Mouse (Mus musculus) small intestine, adult 2 months (tissue): ENCODE measurements around the gene Dyrk2. TPM values are rescaled to one million over a fixed set of nuclear protein-coding genes. Genes with fewer than 3 reads are reported as not detected.

ENCODE experiments used
- H3K27ac ChIP-seq: fragments of 200-500 bp; 2 replicates; pipeline ENCODE4 v1.5.1; 2012; ENCODE audit warnings: low read depth, low read length, control low read depth, inconsistent platforms; ENCODE audit not compliant: insufficient read depth
- H3K27me3 ChIP-seq: fragments of 200-500 bp; 2 replicates; pipeline ENCODE4 v1.6.1; 2012; ENCODE audit warnings: mild to moderate bottlenecking, moderate library complexity, low read length, inconsistent platforms; ENCODE audit not compliant: control insufficient read depth, insufficient read depth
- H3K36me3 ChIP-seq: fragments of 200-500 bp; 2 replicates; pipeline ENCODE4 v1.6.1; 2012; ENCODE audit warnings: mild to moderate bottlenecking, low read length, control low read depth, inconsistent platforms; ENCODE audit not compliant: control insufficient read depth, insufficient read depth
- H3K4me1 ChIP-seq: fragments of 200-500 bp; 2 replicates; pipeline ENCODE4 v1.6.1; 2012; ENCODE audit warnings: low read length, inconsistent platforms, mixed read lengths; ENCODE audit not compliant: control insufficient read depth, insufficient read depth, insufficient read length
- H3K4me3 ChIP-seq: fragments of 200-500 bp; 2 replicates; pipeline ENCODE4 v1.5.1; 2012; ENCODE audit warnings: low read depth, mild to moderate bottlenecking, control low read depth, inconsistent platforms, low read length, moderate library complexity
- CTCF ChIP-seq: fragments of 200-500 bp; IDR thresholded peaks from 2 replicates; pipeline ENCODE4 v1.5.1; 2012; ENCODE audit warnings: low read depth, mild to moderate bottlenecking, control low read depth, inconsistent platforms, low read length, moderate library complexity, mixed read lengths; ENCODE audit not compliant: insufficient replicate concordance, insufficient read length; ENCODE audit errors: extremely low read depth
- POLR2A ChIP-seq: fragments of 200-500 bp; IDR thresholded peaks from 2 replicates; pipeline ENCODE4 v1.6.1; 2012; ENCODE audit warnings: low read depth, mild to moderate bottlenecking, control low read depth, inconsistent platforms, low read length, moderate library complexity
- WGBS: fragments of 180-500 bp; shearing (Covaris S2); methylation state at CpG from one replicate; pipeline ENCODE4 v1.1.7; 2018; 5-methylcytosine and 5-hydroxymethylcytosine counted together
- polyA plus RNA-seq: library from polyadenylated mRNA; depleted of rRNA; stranded (reverse); fragments of >200 nt; gene quantifications from 2 replicates; pipeline ENCODE4 v1.2.3, GENCODE M21; 2012; rRNA removed

The Dyrk2 gene
- 10.5 and 27.7 TPM in 2 replicates for polyA plus RNA-seq

DNA sequence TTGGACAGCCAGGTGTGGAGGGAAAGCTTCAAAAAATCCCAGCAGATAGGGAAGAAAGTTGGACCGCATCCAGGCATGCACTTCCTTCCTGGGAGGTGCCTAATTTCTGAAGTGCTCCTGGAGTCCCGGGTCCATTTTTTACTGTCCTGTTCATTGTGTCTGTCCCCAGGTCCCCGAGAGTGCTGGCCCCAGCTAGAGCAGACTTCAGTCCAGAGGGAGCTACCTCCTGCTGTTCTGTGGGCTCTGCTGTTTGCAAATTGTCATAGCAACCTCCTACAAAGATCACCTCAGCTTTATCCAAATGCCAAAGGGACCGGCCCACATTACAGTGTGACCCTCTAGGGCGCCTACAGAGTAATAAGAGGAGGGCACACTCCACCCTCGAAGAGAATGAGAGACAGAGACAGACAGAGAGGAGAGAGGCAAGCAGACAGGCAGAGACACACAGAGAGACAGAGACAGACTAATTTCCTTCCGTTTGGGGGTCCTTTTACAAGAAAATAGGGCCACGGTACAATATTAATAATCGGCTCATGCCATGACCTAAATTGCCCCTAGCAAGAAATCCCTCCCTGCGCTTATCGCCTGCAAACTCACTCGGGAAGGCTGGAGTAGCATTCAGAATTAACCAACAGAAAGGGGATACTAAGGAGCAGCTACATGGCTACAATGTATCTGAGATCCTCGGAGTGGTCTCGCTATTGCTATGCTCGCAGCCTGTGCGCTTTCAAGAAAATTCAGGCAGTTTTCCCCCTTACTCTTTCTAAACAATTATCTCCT lies at the start of gene Dyrk2:
Gene Dyrk2, minus strand, starts transcription at position 9 of the 780 bp plus-strand sequence.
- Histone ChIP-seq H3K4me1 (peaks cover 21% of the 10 kb centered on the region; the same call in 1 of the 2 replicates), H3K4me3 (peak within 1 kb of the TSS; percentile 86), H3K27me3 (no peaks in the 10 kb centered on the region), H3K27ac (peak within 1 kb of the TSS; percentile 93), H3K36me3 (peaks cover 2% of the 10 kb centered on the region)
- WGBS, result 39% methylated on average over 16 of the region's 16 CpGs
- TF ChIP-seq CTCF (no peak), POLR2A (no peak)

DNA sequence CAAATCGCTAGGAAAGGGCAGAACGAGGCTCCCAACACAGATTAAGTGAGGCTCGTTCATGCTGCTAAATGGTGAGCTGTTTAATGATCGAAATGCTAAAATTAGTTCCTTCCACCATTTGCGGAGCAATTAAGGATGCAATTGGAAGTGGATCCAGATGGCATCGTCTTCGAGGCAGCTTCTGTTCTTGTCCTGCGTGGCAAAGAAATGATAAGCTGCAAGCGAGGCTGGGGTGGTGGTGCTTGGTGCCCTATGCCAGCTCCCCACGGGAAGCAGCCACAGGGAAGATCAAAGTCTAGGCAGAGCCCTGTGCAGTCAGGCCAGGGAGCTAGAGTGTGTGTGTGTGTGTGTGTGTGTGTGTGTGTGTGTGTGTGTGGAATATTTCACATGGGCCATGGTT lies 32.6 kb upstream of the Dyrk2 start:
- WGBS, result 75% methylated on average over 10 of the region's 10 CpGs
- Histone ChIP-seq H3K36me3 (no peaks in the 10 kb centered on the region), H3K27me3 (no peaks in the 10 kb centered on the region), H3K4me3 (no peak overlapping the region), H3K4me1 (peaks cover 1% of the 10 kb centered on the region; the same call in 1 of the 2 replicates), H3K27ac (no peak overlapping the region)
- TF ChIP-seq CTCF, result no peak
- no peak for TF ChIP-seq POLR2A

DNA sequence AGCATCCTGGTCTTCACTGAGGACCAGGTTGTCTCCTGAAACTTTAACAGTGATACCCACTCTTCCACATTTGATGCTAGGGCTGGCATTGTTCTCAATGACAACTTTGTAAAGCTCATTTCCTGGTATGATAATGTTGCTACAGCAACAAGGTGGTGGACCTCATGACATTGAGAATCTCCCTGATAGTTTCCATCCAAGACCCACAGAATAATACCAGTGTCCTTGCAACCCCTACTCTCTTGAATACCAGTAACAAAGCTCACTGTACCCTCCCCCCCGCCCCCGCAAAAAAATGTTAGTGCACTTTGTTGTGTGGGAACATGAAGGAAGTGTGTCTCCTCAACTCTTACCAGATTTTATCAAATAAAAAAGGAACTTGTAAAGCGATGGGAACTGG lies 23.6 kb upstream of the Dyrk2 start:
- Histone ChIP-seq H3K27me3 (no peaks in the 10 kb centered on the region), H3K36me3 (no peaks in the 10 kb centered on the region), H3K27ac (no peak overlapping the region), H3K4me1 (no peaks in the 10 kb centered on the region), H3K4me3 (no peak overlapping the region)
- 74% methylated on average over 3 of the region's 3 CpGs for WGBS
- no peak for TF ChIP-seq POLR2A

DNA sequence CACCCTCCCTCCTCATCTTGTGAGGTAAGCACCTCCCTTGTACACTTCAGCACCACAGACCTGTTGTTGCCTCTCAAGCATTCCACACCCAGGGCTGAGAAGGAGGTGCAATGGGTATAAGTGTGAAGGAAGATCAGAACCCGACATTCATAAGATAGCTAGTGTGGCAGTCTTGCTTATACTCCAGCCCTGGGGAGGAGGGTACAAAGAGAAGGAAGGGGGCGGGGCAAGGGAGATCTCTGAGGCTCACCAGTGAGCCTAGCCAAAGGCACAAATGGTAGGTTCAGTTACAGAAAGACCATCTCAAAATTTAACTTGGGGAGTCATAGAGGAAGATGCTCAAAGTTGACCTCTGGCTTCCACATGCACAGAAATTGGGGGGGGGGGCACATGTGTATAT lies 14.1 kb upstream of the Dyrk2 start:
- 83% methylated on average over 2 of the region's 2 CpGs for WGBS
- Histone ChIP-seq H3K4me1 (no peaks in the 10 kb centered on the region; the same call in 1 of the 2 replicates), H3K36me3 (no peaks in the 10 kb centered on the region), H3K27me3 (no peaks in the 10 kb centered on the region), H3K27ac (no peak overlapping the region), H3K4me3 (no peak overlapping the region)
- no peak for TF ChIP-seq POLR2A
- no peak for TF ChIP-seq CTCF

DNA sequence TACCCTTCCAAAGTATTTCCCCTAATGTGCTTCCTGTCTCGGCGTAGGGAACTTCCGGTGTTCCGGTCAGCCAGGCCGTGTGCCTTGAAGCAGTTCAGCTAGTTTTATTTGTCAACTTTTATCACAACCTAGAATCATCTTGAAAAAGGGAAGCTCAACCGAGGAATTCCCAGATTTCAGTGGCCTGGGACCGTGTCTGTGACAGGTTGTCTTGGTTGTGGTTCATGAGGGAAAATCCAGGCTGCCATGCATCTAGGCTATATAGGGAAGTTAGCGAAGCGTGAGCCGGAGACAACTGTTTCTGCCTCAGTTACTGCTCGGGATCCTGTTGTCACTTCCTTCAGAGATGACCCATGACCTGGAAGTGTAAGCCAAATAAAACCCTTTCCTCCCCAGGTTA lies 13.3 kb upstream of the Dyrk2 start:
- 83% methylated on average over 11 of the region's 11 CpGs for WGBS
- H3K27ac ChIP-seq, result peak overlapping the region; percentile 15; the same call in 1 of the 2 replicates
- H3K4me1 ChIP-seq, result no peaks in the 10 kb centered on the region; the same call in 1 of the 2 replicates
- no peak overlapping the region for H3K4me3 ChIP-seq
- no peaks in the 10 kb centered on the region for H3K27me3 ChIP-seq
- H3K36me3 ChIP-seq, result no peaks in the 10 kb centered on the region
- no peak for TF ChIP-seq CTCF
- TF ChIP-seq POLR2A, result no peak

DNA sequence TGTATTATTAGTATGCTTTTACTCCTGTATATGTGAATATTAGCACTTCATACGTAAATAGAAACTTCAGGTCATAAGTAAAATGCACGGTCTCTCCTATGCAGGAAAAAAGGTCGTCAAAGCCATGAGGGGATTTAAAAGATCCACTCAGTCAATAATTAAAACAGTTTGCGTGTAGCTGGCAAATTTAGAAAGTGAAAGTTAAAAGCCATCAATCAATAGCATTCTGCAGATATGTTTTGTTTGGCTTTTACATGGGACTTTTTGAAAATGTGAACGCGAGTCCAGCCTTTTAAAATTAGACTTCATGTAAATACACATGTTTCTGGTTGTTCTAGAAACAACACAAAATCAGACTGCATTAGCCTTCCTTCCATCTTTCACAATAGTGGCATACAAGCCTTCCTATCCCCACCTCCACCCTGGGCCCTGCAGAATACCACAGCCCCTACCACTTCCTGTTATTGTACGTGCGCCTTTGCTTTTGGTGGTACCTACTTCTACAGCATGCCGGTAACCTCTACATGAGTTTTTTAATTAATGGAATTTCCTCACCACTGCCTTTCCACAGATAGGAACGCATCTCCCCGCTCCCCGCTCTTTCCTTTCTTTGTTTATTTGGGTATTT lies 12.4 kb upstream of the Dyrk2 start:
- Histone ChIP-seq H3K27me3 (no peaks in the 10 kb centered on the region), H3K27ac (peak overlapping the region; percentile 15; the same call in 1 of the 2 replicates), H3K36me3 (no peaks in the 10 kb centered on the region), H3K4me1 (no peaks in the 10 kb centered on the region; the same call in 1 of the 2 replicates), H3K4me3 (no peak overlapping the region)
- TF ChIP-seq POLR2A (no peak), CTCF (no peak)
- WGBS, result 58% methylated on average over 12 of the region's 12 CpGs

DNA sequence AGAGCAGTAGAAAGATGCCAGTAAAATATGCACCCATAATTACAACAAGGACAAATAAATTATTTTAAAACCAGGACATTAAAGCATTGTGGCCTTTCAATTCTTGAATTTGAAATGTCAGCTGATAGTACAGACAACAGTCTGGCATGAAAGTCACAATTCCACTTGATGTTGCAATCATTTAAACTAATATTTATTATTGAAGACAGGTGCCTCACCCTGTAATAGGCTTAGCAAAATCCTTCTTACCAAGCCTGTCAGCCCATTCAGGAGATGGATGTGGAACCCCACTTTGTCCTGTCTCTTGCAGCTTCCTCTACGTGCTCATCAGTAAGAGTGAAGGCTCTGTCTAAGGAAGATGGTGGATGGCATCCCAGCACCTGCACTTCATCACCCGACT lies 10.8 kb upstream of the Dyrk2 start:
- TF ChIP-seq POLR2A, result no peak
- no peak for TF ChIP-seq CTCF
- no peak overlapping the region for H3K27ac ChIP-seq
- H3K4me3 ChIP-seq, result no peak overlapping the region
- H3K4me1 ChIP-seq, result no peaks in the 10 kb centered on the region; the same call in 1 of the 2 replicates
- H3K27me3 ChIP-seq, result no peaks in the 10 kb centered on the region
- H3K36me3 ChIP-seq, result no peaks in the 10 kb centered on the region
- WGBS, result 81% methylated on average over 2 of the region's 2 CpGs
